ENCODE assay signal across 9 mouse cellular contexts in the genomic region with DNA sequence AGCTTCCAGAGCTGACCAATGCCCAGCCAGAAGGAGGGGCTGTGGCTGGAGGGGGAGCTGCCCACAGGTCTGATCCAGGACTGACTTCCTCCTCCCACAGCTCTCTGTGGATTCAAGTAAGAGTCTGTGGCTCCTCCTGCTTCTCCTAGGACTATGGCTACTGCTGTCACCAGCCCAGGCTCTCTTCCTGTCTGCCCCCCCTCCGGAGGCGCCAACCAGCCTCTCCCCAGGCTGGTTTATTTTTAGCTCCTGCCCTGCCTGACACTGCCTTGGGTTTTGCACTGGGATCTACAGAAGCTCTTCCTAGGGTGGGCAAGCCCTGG. TPM values are rescaled to one million over a fixed set of nuclear protein-coding genes. Genes with fewer than 3 reads are reported as not detected.
DNase-seq lines count a peak whose midpoint lies in the region; ATAC-seq and TF ChIP-seq lines count a peak whose summit lies in the region.
"Had no signal": no experiment of that assay in that cellular context is flagged by ENCODE, and none has a peak within 500 bp of the region (broad histone marks: within the 10 kb centered on the region; RNA-seq: fewer than 3 reads in every experiment).

No protein-coding gene starts in this region.

- no peak for TF ChIP-seq POLR2A in spleen, adult 2 months (IDR thresholded peaks at IDR 0.05; ENCODE audit: low read depth, low read length)

- ATAC-seq in kidney, embryonic 16.5 days (ENCODE audit: low FRiP score, low TSS enrichment), result peak; percentile 82
- no peak for ATAC-seq in erythroid progenitor cell, adult 5-6 weeks (replicated peaks; ENCODE audit: low FRiP score, poor library complexity, severe bottlenecking)

- H3K4me3 ChIP-seq in spleen, adult 2 months (ENCODE audit: extremely low read depth, insufficient read depth, insufficient read length), result no peak overlapping the region
- H3K4me3 ChIP-seq in kidney, embryonic 16.5 days (ENCODE audit: low read length), result no peak overlapping the region
- H3K4me3 ChIP-seq: midbrain, embryonic 12.5 days had no signal

- DNase-seq in spleen, adult 2 months (ENCODE audit: low read depth in 1 of 2, low spot score in 2 of 2), result no peak
- no peak for DNase-seq in spleen, adult 12 weeks (ENCODE audit: low spot score)
- DNase-seq in heart, adult 9 months (ENCODE audit: low spot score in 2 of 2), result peak; percentile 69 to 72
- DNase-seq in lung, postnatal 36 days, result peak; percentile 84
- DNase-seq in cerebellum, adult 9-10 months, result no peak
- no peak for DNase-seq in layer of hippocampus, adult 9-11 months

- no peaks in the 10 kb centered on the region for H3K27me3 ChIP-seq in spleen, adult 2 months (ENCODE audit: control insufficient read depth, insufficient read depth, low read length)
- H3K27me3 ChIP-seq in kidney, embryonic 16.5 days (ENCODE audit: insufficient read depth, low read length), result no peaks in the 10 kb centered on the region
- H3K27me3 ChIP-seq: midbrain, embryonic 12.5 days had no signal

- peak overlapping the region; percentile 46 for H3K27ac ChIP-seq in spleen, adult 2 months (ENCODE audit: insufficient read depth, low read length)
- peak overlapping the region; percentile 71 for H3K27ac ChIP-seq in kidney, embryonic 16.5 days (ENCODE audit: low read length)
- H3K27ac ChIP-seq: midbrain, embryonic 12.5 days had no signal

- no peak for TF ChIP-seq CTCF in spleen, adult 2 months (IDR thresholded peaks at IDR 0.05; ENCODE audit: extremely low read depth, insufficient read depth, insufficient read length, insufficient replicate concordance)

- H3K9ac ChIP-seq in kidney, embryonic 16.5 days (replicated peaks; ENCODE audit: low read length), result no peak overlapping the region; the same call in 1 of the 2 replicates
- H3K9ac ChIP-seq: midbrain, embryonic 12.5 days had no signal

- WGBS in spleen, adult 2 months, result 14% methylated on average over 2 of the region's 2 CpGs
- WGBS in kidney, embryonic 16.5 days, result 4% methylated on average over 2 of the region's 2 CpGs

- no peaks in the 10 kb centered on the region for H3K9me3 ChIP-seq in kidney, embryonic 16.5 days (ENCODE audit: low read length)
- H3K9me3 ChIP-seq: midbrain, embryonic 12.5 days had no signal

- H3K4me1 ChIP-seq in spleen, adult 2 months (ENCODE audit: control insufficient read depth, insufficient read depth, insufficient read length), result peaks cover 5% of the 10 kb centered on the region; the same call in 1 of the 2 replicates
- peaks cover 18% of the 10 kb centered on the region for H3K4me1 ChIP-seq in kidney, embryonic 16.5 days (ENCODE audit: insufficient read depth, low read length)
- H3K4me1 ChIP-seq: midbrain, embryonic 12.5 days had no signal

- H3K36me3 ChIP-seq in spleen, adult 2 months (ENCODE audit: control insufficient read depth, insufficient read depth, low read length), result no peaks in the 10 kb centered on the region
- H3K36me3 ChIP-seq in kidney, embryonic 16.5 days (ENCODE audit: insufficient read depth, low read length), result no peaks in the 10 kb centered on the region
- H3K36me3 ChIP-seq: midbrain, embryonic 12.5 days had no signal

- H3K4me2 ChIP-seq in kidney, embryonic 16.5 days (replicated peaks; ENCODE audit: low read depth, low read length), result no peak overlapping the region
- H3K4me2 ChIP-seq: midbrain, embryonic 12.5 days had no signal

RNA-seq across cellular contexts. Expression of a gene that starts 25.1 kb away (rescaled TPM):
- 6.4 and 7.6 TPM in 2 replicates for polyA plus RNA-seq in spleen, adult 2 months (2012; rRNA removed)
- polyA plus RNA-seq in kidney, embryonic 16.5 days (2015; fragmentation: Nextera tagmentation; extraction: Ambion mirVana), result 9.1 and 10.6 TPM in 2 replicates
- total RNA-seq in erythroid progenitor cell, adult 5-6 weeks (2015; ENCODE audit: low replicate concordance), result 2.5 TPM in 1 of 2 replicates, not detected in the other
- total RNA-seq in erythroid progenitor cell, adult 5-6 weeks (2017; ENCODE audit: low replicate concordance), result 0.26 TPM in 1 of 2 replicates, not detected in the other

Comparison
In these comparisons a context has a peak if more than half of its experiments do, and no peak if none do; other contexts are left out.
1. DNase-seq: peak in heart, adult 9 months (2 of 2) and lung, postnatal 36 days (single experiment); none in spleen, adult 2 months (0 of 2), spleen, adult 12 weeks (single experiment), cerebellum, adult 9-10 months (single experiment) and layer of hippocampus, adult 9-11 months (single experiment).